Mouse (Mus musculus): Measurements from ENCODE around the gene Tspan18.

The Tspan18 gene

GRCm38 (mm10) chr2:93339373-93340106 lies 5.2 kb upstream of the Tspan18 start:
- DNase-seq: no peak

- DNase-seq: no peak
Measured at GRCm38 (mm10) chr2:93335996-93336395, 1.7 kb upstream of the Tspan18 start.

DNA sequence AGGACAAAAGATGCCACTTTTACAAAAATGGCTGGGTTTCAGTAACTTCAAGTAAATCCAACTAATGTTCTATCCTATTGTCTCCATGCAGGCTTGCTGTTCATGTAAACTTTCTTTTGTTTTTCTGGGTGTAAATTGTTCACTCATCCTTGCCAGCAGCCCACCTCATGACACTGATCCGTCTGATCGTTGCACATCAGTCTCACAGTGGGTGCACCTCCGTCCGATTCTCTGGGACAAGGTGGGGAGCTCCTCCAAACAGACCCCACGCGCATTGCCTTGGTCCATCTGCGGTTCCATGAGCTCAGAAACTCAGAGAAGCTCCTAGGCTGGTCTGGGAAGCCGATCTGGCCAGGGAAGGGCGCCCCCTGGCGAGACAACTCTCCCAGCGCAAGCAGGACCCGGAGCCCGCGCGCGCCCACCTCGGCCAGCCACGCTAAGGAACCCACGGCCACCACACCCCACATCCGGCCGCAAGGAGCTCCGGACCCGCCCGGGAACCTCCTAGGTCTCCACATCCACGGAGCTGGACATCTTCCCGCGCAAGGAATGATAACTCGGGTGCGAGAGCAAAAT lies 976 bp downstream of the Tspan18 start:
- DNase-seq: peak; percentile 86

- DNase-seq: no peak
Measured at GRCm38 (mm10) chr2:93332277-93332676, 2.0 kb downstream of the Tspan18 start.

GRCm38 (mm10) chr2:93331121-93331520 lies 3.2 kb downstream of the Tspan18 start:
- DNase-seq: no peak

GRCm38 (mm10) chr2:93329120-93329519 lies 5.2 kb downstream of the Tspan18 start:
- peak; percentile 52 for DNase-seq

DNA sequence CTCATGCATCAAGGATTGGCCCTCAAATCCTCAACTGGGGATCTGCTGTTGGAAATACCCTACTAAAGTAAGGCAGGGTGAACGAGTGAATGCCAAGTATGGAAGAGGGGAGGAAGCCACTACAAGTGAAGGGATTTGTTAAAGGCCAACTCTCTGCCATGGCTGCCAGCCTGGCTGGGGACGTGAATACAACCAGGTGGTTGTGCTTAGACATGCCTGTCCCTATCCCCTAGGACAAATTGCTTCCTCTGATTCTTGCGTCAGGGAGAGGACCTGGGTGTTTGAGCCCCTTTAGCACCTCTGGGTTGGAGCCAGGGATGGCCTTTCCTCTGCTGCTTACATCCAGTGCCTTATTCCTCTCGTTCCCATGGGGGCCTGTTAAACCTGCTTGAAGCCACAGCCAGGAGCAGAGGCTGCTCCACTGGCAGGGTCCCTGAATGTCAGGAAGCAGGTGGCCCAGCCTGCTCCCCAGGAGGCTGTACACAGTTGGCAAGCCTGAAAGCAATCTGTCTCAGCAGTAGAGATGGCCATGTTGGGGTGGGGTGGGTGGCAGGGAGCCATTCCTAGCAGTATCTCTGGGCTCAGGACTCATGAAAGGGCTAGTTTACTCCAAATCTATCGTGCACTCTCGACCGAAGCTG lies 6.3 kb downstream of the Tspan18 start:
- peak; percentile 83 for DNase-seq

- DNase-seq: no peak
Measured at GRCm38 (mm10) chr2:93324681-93325080, 9.6 kb downstream of the Tspan18 start.

DNA sequence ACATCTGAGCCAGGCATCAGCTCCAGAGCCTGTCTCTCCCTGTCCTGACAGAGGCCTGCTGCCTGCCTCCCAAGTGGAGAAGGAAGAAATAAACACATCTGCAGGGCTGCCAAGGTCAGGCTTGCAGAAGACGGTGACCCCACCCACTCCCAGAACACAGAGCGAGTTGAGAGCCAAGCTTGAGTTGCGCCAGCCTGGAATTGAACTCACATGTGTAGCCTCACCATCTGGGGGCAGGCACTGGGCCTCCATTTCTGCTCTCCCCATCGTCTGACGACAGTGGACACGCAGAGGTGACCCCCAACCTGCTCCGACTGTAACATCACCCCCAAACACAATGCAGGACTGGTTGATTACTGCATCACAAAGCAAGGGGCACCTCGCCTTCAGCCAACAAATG lies 12.4 kb downstream of the Tspan18 start:
- no peak for DNase-seq

GRCm38 (mm10) chr2:93320267-93320666 lies 14.0 kb downstream of the Tspan18 start:
- no peak for DNase-seq

DNA sequence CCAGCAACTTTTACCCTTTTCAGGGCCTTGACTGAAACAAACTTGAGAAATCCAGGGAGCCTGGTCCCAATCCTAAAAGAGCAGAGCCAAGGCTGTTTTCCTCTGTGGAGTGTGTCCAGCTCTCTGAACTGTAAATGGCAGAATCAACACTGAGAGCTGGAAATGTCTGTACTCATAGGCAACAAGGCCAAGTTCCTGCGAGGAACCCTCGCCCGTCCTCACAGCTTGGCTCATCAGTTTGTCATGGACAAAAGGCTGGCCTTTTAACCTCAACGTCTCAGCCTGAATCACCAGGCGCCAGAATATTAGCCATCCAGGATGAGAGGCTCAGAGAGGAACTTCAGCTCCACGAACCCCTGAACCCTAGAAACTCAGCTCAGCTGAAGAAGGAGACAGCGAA lies 14.7 kb downstream of the Tspan18 start:
- no peak for DNase-seq

GRCm38 (mm10) chr2:93318781-93319349 lies 15.4 kb downstream of the Tspan18 start:
- no peak for DNase-seq

GRCm38 (mm10) chr2:93313768-93314632 lies 20.3 kb downstream of the Tspan18 start:
- no peak for DNase-seq

DNA sequence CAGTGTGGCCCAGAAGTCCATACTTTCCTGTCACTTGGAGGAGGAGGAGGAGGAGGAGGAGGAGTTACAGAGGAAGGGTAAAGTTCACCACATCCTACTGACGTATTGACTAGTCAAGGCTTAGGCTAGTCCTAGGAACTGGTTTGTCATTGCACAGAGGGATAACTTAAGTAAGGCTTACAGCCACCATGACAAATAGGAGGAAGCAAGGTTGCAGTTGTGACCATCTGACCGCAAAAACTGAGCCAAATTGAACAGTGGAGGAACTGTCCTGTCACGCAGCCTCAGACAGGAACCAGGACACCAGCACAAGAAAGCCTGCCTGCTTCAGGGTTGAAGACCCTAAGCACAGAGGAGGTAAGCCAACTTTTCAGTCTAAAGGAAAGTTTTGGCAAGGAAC lies 21.8 kb downstream of the Tspan18 start:
- DNase-seq: no peak

DNA sequence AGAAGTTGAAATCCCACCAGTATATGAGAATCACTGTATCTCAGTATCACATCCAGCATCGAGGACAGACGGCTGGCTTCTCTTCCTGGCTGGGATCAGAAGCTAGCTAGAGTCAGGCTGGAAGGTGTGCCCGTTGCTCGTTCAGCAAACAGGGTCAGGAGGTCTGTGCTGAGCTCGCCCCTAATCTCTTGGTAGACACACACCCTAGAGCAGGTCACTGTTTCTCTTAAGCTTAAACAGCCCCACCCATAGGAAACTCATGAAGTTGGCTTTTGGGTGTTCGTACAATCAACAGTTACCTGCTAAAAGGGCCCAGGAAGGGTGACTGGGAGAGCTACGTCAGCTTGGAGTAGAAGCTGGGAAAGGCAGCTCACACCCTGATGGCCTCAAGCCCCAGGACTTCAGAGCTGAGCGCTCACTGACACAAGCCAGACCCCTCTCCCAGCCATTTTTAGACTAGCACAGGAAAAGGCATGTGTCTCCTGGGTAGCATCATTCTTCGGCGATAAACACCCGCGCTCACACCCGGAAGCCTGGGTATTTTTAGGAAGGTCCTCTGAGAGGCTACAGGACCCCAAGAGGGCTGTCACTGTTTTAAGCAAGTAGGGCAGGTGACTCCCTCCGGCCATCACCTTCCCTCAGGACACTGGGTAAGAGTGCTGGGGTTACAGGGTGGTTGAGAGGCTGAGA lies 24.4 kb downstream of the Tspan18 start:
- no peak for DNase-seq

DNA sequence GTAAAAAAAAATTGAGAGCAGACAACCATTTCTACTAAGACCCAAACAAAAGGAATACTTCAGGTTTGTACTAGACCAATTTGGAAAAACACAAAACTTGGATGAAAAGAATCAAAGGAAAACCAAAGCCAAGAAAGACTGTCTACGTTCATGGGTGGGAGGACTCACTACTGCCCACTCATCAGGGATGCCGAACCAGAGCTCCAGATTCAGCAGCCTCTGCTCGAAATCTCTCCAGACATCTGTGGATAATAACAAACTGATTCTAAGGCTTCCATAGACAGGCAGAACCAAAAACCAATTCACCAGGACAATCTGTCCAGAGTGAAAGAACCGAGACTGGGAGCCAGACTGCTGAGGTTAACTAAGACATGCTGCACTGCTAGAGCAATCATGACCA lies 27.4 kb downstream of the Tspan18 start:
- DNase-seq: no peak

- no peak for DNase-seq
Measured at GRCm38 (mm10) chr2:93304273-93304634, 30.1 kb downstream of the Tspan18 start.

DNA sequence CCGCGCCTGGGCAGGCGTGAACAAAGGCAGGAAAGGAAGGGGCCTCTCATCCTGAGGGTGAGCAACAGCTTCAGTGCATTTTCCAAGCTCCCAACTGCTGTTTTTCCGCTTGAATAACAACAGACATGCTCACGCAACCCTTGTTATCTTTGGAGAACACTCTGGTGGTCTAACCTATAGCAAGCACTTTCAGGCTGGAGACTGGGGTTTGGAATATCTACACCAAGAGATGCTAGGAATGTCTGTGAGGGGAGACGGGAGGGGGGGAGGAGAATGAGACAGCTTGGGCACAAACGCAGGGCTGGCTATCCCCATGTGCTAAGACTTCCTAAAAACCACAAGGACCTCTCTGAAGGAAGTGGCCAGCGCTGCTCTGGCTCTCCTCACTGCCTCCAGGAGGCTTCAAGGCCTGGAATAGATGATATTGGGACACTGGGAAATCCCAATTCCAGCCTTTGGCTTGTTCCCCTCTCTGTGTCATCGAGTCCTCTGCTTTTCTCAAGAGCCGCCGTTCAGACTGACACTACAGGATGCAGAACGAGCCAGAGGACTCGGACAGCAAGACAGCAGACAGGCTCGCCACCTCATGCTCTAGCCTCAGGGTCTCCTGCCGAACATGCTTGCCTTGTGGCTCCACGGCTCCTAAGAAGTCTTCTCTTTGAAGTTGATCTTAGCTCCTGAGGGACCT lies 30.6 kb downstream of the Tspan18 start:
- DNase-seq: no peak

- no peak for DNase-seq
Measured at GRCm38 (mm10) chr2:93303260-93303584, 31.1 kb downstream of the Tspan18 start.

GRCm38 (mm10) chr2:93297656-93298055 lies 36.6 kb downstream of the Tspan18 start:
- DNase-seq: peak; percentile 75

GRCm38 (mm10) chr2:93291186-93291926 lies 42.9 kb downstream of the Tspan18 start:
- no peak for DNase-seq

All from cerebellum, adult 9-11 months (tissue).